Comparison of ENCODE assay signal across 13 mouse cellular contexts in genomic region chr2:71031973-71032794, GRCm38 (mm10). TPM values are rescaled to one million over a fixed set of nuclear protein-coding genes. Genes with fewer than 3 reads are reported as not detected.
DNase-seq lines count a peak whose midpoint lies in the region; ATAC-seq and TF ChIP-seq lines count a peak whose summit lies in the region.
"Had no signal": no experiment of that assay in that cellular context is flagged by ENCODE, and none has a peak within 500 bp of the region (broad histone marks: within the 10 kb centered on the region; RNA-seq: fewer than 3 reads in every experiment).

No protein-coding gene starts in this region.

- H3K4me3 ChIP-seq in neural tube, embryonic 13.5 days, result no peak overlapping the region
- H3K4me3 ChIP-seq in hindbrain, embryonic 15.5 days, result no peak overlapping the region
- H3K4me3 ChIP-seq in intestine, postnatal 0 days (ENCODE audit: low read depth, low read length), result no peak overlapping the region
- H3K4me3 ChIP-seq: heart, embryonic 13.5 days; neural tube, embryonic 12.5 days had no signal

- ATAC-seq in neural tube, embryonic 13.5 days (ENCODE audit: low read depth), result no peak; the same call in 1 of the 2 replicates
- ATAC-seq in hindbrain, embryonic 15.5 days (ENCODE audit: low FRiP score, low read depth), result no peak
- peak; percentile 87 for ATAC-seq in neutrophil, adult 5-6 weeks (ENCODE audit: extremely low read depth, insufficient number of reproducible peaks, low FRiP score, poor library complexity, severe bottlenecking)
- ATAC-seq in intestine, postnatal 0 days, result no peak

- H3K27ac ChIP-seq in neural tube, embryonic 13.5 days (replicated peaks), result peak overlapping the region; percentile 56; the same call in 1 of the 2 replicates
- H3K27ac ChIP-seq in hindbrain, embryonic 15.5 days (replicated peaks), result no peak overlapping the region
- H3K27ac ChIP-seq in intestine, postnatal 0 days (ENCODE audit: low read depth, low read length), result no peak overlapping the region
- H3K27ac ChIP-seq: heart, embryonic 13.5 days; neural tube, embryonic 12.5 days had no signal

- H3K4me1 ChIP-seq in neural tube, embryonic 13.5 days (replicated peaks), result peaks cover 32% of the 10 kb centered on the region
- H3K4me1 ChIP-seq in hindbrain, embryonic 15.5 days (replicated peaks), result peaks cover 16% of the 10 kb centered on the region
- H3K4me1 ChIP-seq in intestine, postnatal 0 days (replicated peaks; ENCODE audit: control insufficient read depth, insufficient read depth, low read length), result no peaks in the 10 kb centered on the region

- WGBS in neural tube, embryonic 13.5 days, result 72% methylated on average over 18 of the region's 18 CpGs
- WGBS in hindbrain, embryonic 15.5 days, result 61% methylated on average over 18 of the region's 18 CpGs
- WGBS in intestine, postnatal 0 days, result 63% methylated on average over 18 of the region's 18 CpGs

- H3K27me3 ChIP-seq in neural tube, embryonic 13.5 days, result no peaks in the 10 kb centered on the region
- H3K27me3 ChIP-seq in hindbrain, embryonic 15.5 days, result no peaks in the 10 kb centered on the region
- H3K27me3 ChIP-seq in intestine, postnatal 0 days (replicated peaks; ENCODE audit: control insufficient read depth, insufficient read depth, low read length), result no peaks in the 10 kb centered on the region
- H3K27me3 ChIP-seq: heart, embryonic 13.5 days; neural tube, embryonic 12.5 days had no signal

- H3K36me3 ChIP-seq in neural tube, embryonic 13.5 days, result no peaks in the 10 kb centered on the region
- no peaks in the 10 kb centered on the region for H3K36me3 ChIP-seq in hindbrain, embryonic 15.5 days
- no peaks in the 10 kb centered on the region for H3K36me3 ChIP-seq in intestine, postnatal 0 days (ENCODE audit: control insufficient read depth, insufficient read depth)
- H3K36me3 ChIP-seq: heart, embryonic 13.5 days; neural tube, embryonic 12.5 days had no signal

- DNase-seq in neural tube, embryonic 10.5 days (ENCODE audit: extremely low spot score, low spot score), result no peak
- DNase-seq in T-cell, adult 2 months (ENCODE audit: low spot score), result peak; percentile 91
- no peak for DNase-seq in adrenal gland, adult 8-10 months
- DNase-seq in right cerebral cortex, postnatal 10 days (ENCODE audit: low spot score in 2 of 2), result no peak
- DNase-seq: cerebellum, adult 11 months; kidney, postnatal 25 days had no signal

- H3K9ac ChIP-seq in neural tube, embryonic 13.5 days, result no peak overlapping the region
- no peak overlapping the region for H3K9ac ChIP-seq in hindbrain, embryonic 15.5 days
- no peak overlapping the region for H3K9ac ChIP-seq in intestine, postnatal 0 days (ENCODE audit: low read depth, low read length)
- H3K9ac ChIP-seq: heart, embryonic 13.5 days; neural tube, embryonic 12.5 days had no signal

- no peaks in the 10 kb centered on the region for H3K9me3 ChIP-seq in neural tube, embryonic 13.5 days
- no peaks in the 10 kb centered on the region for H3K9me3 ChIP-seq in hindbrain, embryonic 15.5 days
- H3K9me3 ChIP-seq in intestine, postnatal 0 days (ENCODE audit: control insufficient read depth), result no peaks in the 10 kb centered on the region
- H3K9me3 ChIP-seq: heart, embryonic 13.5 days; neural tube, embryonic 12.5 days had no signal

- no peak for TF ChIP-seq CTCF in intestine, postnatal 0 days (IDR thresholded peaks at IDR 0.05; ENCODE audit: low read depth)

- H3K4me2 ChIP-seq in neural tube, embryonic 13.5 days, result no peak overlapping the region
- peak overlapping the region; percentile 11; the same call in 1 of the 2 replicates for H3K4me2 ChIP-seq in hindbrain, embryonic 15.5 days
- H3K4me2 ChIP-seq in intestine, postnatal 0 days (replicated peaks; ENCODE audit: low read depth), result no peak overlapping the region
- H3K4me2 ChIP-seq: heart, embryonic 13.5 days; liver, embryonic 11.5 days; neural tube, embryonic 12.5 days had no signal

RNA-seq across cellular contexts. Expression of gene Dcaf17, which starts 22.9 kb away (rescaled TPM):
- 30.4 and 32.7 TPM in 2 replicates for polyA plus RNA-seq in neural tube, embryonic 13.5 days (2015; fragmentation: Nextera tagmentation; extraction: Ambion mirVana)
- 30.2 and 33.3 TPM in 2 replicates for polyA plus RNA-seq in hindbrain, embryonic 15.5 days (2015; fragmentation: Nextera tagmentation; extraction: Ambion mirVana)
- 13.4 and 22.5 TPM in 2 replicates for total RNA-seq in neutrophil, adult 5-6 weeks (2017)
- 17.4 and 19.3 TPM in 2 replicates for polyA plus RNA-seq in intestine, postnatal 0 days (2015; fragmentation: Nextera tagmentation; extraction: Ambion mirVana)
- 10 to 100 TPM; 11.2 to 14.7 (median 13.7) TPM for total RNA-seq in adrenal gland, adult 8-10 months (2022)

RNA-seq across cellular contexts. Expression of gene Mettl8, which starts 23.2 kb away (rescaled TPM):
- 18.6 and 20.6 TPM in 2 replicates for polyA plus RNA-seq in neural tube, embryonic 13.5 days (2015; fragmentation: Nextera tagmentation; extraction: Ambion mirVana)
- 10.5 and 12.5 TPM in 2 replicates for polyA plus RNA-seq in hindbrain, embryonic 15.5 days (2015; fragmentation: Nextera tagmentation; extraction: Ambion mirVana)
- 10.5 and 12.3 TPM in 2 replicates for total RNA-seq in neutrophil, adult 5-6 weeks (2017)
- 5.9 and 6.0 TPM in 2 replicates for polyA plus RNA-seq in intestine, postnatal 0 days (2015; fragmentation: Nextera tagmentation; extraction: Ambion mirVana)
- total RNA-seq in adrenal gland, adult 8-10 months (2022), result 10 to 100 TPM; 15.0 to 19.3 (median 17.1) TPM
